Mouse (Mus musculus): Measurements from ENCODE around the gene Wwc2. TPM values are rescaled to one million over a fixed set of nuclear protein-coding genes. Genes with fewer than 3 reads are reported as not detected.

Wwc2 gene
- polyA plus RNA-seq, 1 experiment from 2014 or later = 10.0 TPM

- Histone ChIP-seq H3K27ac (no peak overlapping the region), H3K4me3 (no peak overlapping the region), H3K9me3 (no peaks in the 10 kb centered on the region), H3K4me1 (replicated peaks) (0 out of 2 replicates have a peak, but pooled peaks cover 2% of the 10 kb centered on the region), H3K27me3 (ENCODE audit: insufficient read depth, poor library complexity, severe bottlenecking) (no peaks in the 10 kb centered on the region), H3K36me3 (peaks cover 31% of the 10 kb centered on the region)
- DNase-seq (ENCODE audit: low spot score) = no peak
- WGBS = 95% methylated on average over 8 of the region's 8 CpGs
Measured at GRCm38 (mm10) chr8:47883739-47884138, 107.0 kb downstream of the Wwc2 start.

GRCm38 (mm10) chr8:47878516-47878915 is 112.2 kb downstream of the Wwc2 start:
- no peaks in the 10 kb centered on the region for H3K27me3 ChIP-seq (ENCODE audit: insufficient read depth, poor library complexity, severe bottlenecking)
- no peak overlapping the region for H3K27ac ChIP-seq
- H3K9me3 ChIP-seq = no peaks in the 10 kb centered on the region
- H3K4me1 ChIP-seq (replicated peaks) = peaks cover 6% of the 10 kb centered on the region; the same call in 1 of the 2 replicates
- WGBS = 75% methylated on average over 3 of the region's 3 CpGs
- peaks cover 27% of the 10 kb centered on the region for H3K36me3 ChIP-seq
- H3K4me3 ChIP-seq = no peak overlapping the region
- DNase-seq (ENCODE audit: low spot score) = no peak

DNA sequence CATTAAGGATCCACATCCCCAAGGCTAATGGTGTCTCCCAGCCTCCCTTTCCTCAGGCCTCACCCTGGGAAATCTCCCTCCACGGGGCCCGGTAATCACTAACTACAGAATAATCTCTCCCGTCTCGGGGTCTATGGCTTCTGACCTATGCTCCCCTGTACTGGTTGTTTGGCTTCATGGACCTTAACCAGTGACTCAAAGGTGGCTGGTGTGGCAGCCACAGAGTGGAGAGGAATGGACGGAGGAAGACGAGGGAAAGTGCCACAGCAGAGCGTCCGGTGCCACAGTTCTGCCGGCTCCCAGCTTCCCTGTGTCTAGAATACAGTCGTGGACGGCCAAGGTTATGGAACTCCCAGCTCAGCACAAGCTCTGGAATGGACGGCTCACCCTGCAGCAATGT is 114.9 kb downstream of the Wwc2 start:
- Histone ChIP-seq H3K4me3 (no peak overlapping the region), H3K36me3 (peaks cover 19% of the 10 kb centered on the region), H3K4me1 (replicated peaks) (peaks cover 6% of the 10 kb centered on the region; the same call in 1 of the 2 replicates), H3K9me3 (no peaks in the 10 kb centered on the region), H3K27me3 (ENCODE audit: insufficient read depth, poor library complexity, severe bottlenecking) (no peaks in the 10 kb centered on the region), H3K27ac (no peak overlapping the region)
- DNase-seq (ENCODE audit: low spot score) = no peak
- 93% methylated on average over 12 of the region's 12 CpGs for WGBS

DNA sequence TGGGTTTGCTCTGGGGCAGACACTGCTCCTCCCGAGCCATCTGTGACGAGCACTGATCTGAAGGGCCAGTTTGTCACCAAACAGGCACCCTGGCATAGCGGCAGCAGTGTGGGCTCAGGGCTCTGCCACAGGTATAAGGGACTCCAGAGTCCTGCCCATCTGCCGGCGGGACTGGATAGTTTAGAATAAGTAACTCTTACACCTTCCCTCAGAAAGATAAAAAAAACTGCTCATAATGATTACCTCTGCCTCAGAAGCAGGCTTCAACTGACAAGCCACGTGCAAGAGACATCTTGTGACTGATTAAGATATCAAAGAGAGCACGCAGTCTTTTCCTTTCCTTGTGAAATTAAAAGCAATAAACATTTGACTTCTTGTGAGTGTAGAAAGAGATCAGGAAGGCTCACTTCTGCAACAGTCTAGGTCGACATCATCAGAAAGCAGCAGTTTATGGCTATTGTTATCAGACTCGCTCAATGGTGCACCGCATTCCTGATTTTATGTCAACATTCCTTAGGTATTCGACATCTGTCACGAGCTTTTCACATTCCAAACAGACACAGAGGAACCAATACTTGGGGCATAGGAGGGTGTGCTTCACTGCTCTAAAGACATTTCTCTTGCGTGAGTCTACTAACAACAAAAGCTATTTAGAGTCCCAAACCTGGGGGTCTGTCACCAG is 116.1 kb downstream of the Wwc2 start:
- Histone ChIP-seq H3K4me3 (no peak overlapping the region), H3K36me3 (peaks cover 18% of the 10 kb centered on the region), H3K27ac (no peak overlapping the region), H3K9me3 (no peaks in the 10 kb centered on the region), H3K4me1 (replicated peaks) (peaks cover 6% of the 10 kb centered on the region; the same call in 1 of the 2 replicates), H3K27me3 (ENCODE audit: insufficient read depth, poor library complexity, severe bottlenecking) (no peaks in the 10 kb centered on the region)
- no peak for DNase-seq (ENCODE audit: low spot score)
- WGBS = 68% methylated on average over 13 of the region's 13 CpGs

DNA sequence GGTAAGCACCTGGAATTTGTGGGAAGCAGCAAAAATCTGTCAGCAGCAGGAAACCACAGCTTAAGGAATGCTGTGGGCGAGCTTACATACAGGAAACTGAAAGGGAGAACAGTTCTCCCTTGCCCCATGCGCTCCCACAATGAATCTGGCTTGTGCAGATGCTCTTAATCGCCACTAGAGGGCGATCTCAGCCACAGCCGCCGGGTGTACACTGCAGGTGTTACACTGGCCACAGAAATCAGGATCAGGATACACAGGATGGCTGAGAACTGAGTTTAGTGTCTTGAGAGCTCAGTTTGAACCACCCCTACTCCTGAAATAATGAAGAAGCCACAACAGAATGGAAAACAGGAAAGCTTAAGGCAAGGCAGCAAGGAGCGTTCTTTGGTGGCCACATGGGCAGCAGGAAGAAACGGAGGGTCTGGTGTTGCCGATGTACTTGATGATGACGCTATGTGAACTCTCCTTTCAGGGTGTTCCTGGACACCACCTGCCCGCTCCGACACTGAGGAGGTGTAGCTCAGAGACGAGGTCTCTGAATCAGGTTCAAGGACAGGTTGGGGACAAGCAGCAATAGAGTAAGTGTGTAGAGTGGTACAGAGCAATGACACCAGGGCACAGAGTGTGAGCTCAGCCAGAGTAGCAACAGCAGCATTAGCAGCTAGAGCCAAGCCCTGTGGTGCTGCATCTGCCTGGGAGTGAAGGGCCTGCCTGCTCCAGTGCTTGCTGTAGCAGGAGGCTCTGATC is 118.2 kb downstream of the Wwc2 start:
- no peaks in the 10 kb centered on the region for H3K27me3 ChIP-seq (ENCODE audit: insufficient read depth, poor library complexity, severe bottlenecking)
- H3K36me3 ChIP-seq = peaks cover 26% of the 10 kb centered on the region
- H3K27ac ChIP-seq = no peak overlapping the region
- 51% methylated on average over 13 of the region's 13 CpGs for WGBS
- peak; percentile 42 for DNase-seq (ENCODE audit: low spot score)
- H3K4me3 ChIP-seq = no peak overlapping the region
- H3K4me1 ChIP-seq (replicated peaks) = peaks cover 6% of the 10 kb centered on the region; the same call in 1 of the 2 replicates
- no peaks in the 10 kb centered on the region for H3K9me3 ChIP-seq

DNA sequence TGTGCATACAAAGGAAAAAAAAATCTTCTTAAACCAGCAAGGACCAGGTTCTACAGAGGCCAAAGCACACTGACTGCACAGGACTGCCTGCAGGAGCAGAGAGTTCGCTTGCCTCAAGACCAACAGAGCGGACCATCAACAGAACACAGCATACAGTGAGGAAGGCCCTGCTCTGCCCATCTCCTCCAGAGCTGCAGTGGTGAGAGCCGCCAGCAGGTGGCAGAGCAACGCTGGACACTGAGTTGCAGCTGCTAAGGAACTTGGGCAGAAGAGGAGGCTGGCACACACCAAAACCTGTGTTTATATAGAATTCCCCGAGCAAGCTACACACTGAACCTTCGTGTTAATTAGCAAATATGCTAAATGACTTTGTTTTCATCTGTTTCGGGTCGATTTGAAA is 123.7 kb downstream of the Wwc2 start:
- no peaks in the 10 kb centered on the region for H3K4me1 ChIP-seq (replicated peaks)
- no peaks in the 10 kb centered on the region for H3K9me3 ChIP-seq
- no peak overlapping the region for H3K4me3 ChIP-seq
- no peak overlapping the region for H3K27ac ChIP-seq
- peaks cover 61% of the 10 kb centered on the region for H3K36me3 ChIP-seq
- no peaks in the 10 kb centered on the region for H3K27me3 ChIP-seq (ENCODE audit: insufficient read depth, poor library complexity, severe bottlenecking)
- DNase-seq (ENCODE audit: low spot score) = peak; percentile 81
- WGBS = 33% methylated on average over 8 of the region's 8 CpGs

DNA sequence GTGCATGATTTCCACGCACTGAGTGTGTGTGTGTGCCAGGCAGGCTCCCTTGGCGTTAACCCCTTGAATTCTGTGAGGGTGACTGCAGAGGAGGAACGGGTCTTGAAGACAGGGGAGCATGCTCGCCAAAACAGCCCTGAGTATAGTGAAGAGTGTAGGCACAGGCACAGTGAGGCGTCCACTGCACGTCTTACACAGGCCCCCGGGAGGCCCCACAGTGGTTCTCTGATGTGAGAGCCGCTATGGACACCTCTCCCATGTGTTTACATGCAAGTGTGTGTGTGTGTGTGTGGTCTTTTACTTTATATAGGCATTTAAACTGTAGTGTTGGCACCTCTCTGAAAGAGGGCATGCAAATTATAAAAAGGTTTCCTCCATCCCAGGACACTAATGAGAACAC is 124.2 kb downstream of the Wwc2 start:
- no peak overlapping the region for H3K4me3 ChIP-seq
- WGBS = 88% methylated on average over 8 of the region's 8 CpGs
- no peaks in the 10 kb centered on the region for H3K27me3 ChIP-seq (ENCODE audit: insufficient read depth, poor library complexity, severe bottlenecking)
- H3K9me3 ChIP-seq = no peaks in the 10 kb centered on the region
- peaks cover 66% of the 10 kb centered on the region for H3K36me3 ChIP-seq
- no peak for DNase-seq (ENCODE audit: low spot score)
- no peaks in the 10 kb centered on the region for H3K4me1 ChIP-seq (replicated peaks)
- no peak overlapping the region for H3K27ac ChIP-seq

DNA sequence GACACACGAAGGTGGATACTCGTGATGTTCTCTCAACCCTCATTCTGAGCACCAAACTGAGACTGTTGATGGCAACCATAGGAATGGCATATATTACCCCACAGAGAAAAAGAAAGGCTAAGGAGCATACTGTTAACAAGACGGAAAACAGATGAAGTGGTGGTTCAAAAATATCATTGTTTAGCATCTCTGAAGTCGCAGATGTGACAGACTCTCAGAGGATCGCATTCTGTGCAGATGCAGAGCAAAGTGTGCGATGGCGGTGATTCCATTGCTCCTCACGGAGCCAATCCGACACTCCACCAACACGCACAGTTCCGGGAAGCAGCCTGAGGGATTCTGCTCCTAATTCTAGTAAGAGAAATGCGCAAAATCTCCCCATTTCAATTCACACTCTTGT is 131.5 kb downstream of the Wwc2 start:
- no peak for DNase-seq (ENCODE audit: low spot score)
- Histone ChIP-seq H3K27me3 (ENCODE audit: insufficient read depth, poor library complexity, severe bottlenecking) (no peaks in the 10 kb centered on the region), H3K36me3 (peaks cover 76% of the 10 kb centered on the region), H3K9me3 (no peaks in the 10 kb centered on the region), H3K4me3 (no peak overlapping the region), H3K4me1 (replicated peaks) (no peaks in the 10 kb centered on the region), H3K27ac (no peak overlapping the region)
- WGBS = 95% methylated on average over 12 of the region's 12 CpGs

DNA sequence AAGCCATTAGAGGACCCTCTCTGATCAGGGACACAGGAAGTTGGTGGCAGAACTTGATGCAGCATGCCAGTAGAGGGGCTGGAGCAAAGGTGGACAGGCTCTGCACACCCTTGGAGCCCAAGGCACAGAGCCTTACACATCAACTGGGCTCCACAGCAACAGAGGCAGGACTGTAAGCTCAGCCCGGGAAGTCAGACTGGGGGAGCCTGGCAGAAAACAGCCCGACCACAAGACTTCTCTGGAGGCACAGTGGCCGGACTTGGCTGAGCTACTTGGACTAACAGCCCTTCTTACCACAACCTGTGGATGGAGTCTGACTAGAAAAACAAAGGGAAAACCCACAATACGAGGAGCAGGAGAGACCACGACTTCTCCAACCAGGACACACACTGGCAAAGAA is 137.4 kb downstream of the Wwc2 start:
- Histone ChIP-seq H3K27me3 (ENCODE audit: insufficient read depth, poor library complexity, severe bottlenecking) (no peaks in the 10 kb centered on the region), H3K27ac (no peak overlapping the region), H3K4me1 (replicated peaks) (peaks cover 13% of the 10 kb centered on the region; the same call in 1 of the 2 replicates), H3K4me3 (no peak overlapping the region), H3K9me3 (no peaks in the 10 kb centered on the region), H3K36me3 (peaks cover 67% of the 10 kb centered on the region)
- DNase-seq (ENCODE audit: low spot score) = no peak
- WGBS = 90% methylated on average over 5 of the region's 5 CpGs

DNA sequence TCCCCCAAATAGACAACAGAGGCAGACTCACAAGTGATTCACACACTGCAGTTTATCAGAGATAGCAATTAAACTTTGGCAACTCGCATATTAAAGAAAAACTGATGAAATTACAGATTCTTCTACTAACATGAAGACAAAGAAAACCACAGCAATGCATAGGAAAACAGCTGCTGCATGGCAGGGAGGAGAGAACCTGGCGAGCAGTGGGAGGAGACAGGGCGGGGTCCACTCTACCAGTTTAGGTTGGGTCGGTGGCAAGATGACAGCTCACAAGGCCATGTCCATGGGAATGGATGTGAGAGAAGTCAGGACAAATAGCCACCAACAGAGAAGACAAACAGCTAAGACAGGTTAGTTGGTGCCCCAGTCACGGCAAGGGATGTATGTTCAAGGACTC is 138.0 kb downstream of the Wwc2 start:
- H3K4me3 ChIP-seq = no peak overlapping the region
- DNase-seq (ENCODE audit: low spot score) = no peak
- no peaks in the 10 kb centered on the region for H3K9me3 ChIP-seq
- WGBS = 82% methylated on average over 5 of the region's 5 CpGs
- H3K27me3 ChIP-seq (ENCODE audit: insufficient read depth, poor library complexity, severe bottlenecking) = no peaks in the 10 kb centered on the region
- H3K36me3 ChIP-seq = peaks cover 67% of the 10 kb centered on the region
- H3K27ac ChIP-seq = no peak overlapping the region
- peaks cover 13% of the 10 kb centered on the region; the same call in 1 of the 2 replicates for H3K4me1 ChIP-seq (replicated peaks)

- peaks cover 70% of the 10 kb centered on the region for H3K36me3 ChIP-seq
- peak; percentile 25 for DNase-seq (ENCODE audit: low spot score)
- no peaks in the 10 kb centered on the region for H3K9me3 ChIP-seq
- no peak overlapping the region for H3K4me3 ChIP-seq
- WGBS = 58% methylated on average over 12 of the region's 12 CpGs
- peak overlapping the region; percentile 18 for H3K27ac ChIP-seq
- no peaks in the 10 kb centered on the region for H3K27me3 ChIP-seq (ENCODE audit: insufficient read depth, poor library complexity, severe bottlenecking)
- H3K4me1 ChIP-seq (replicated peaks) = peaks cover 13% of the 10 kb centered on the region; the same call in 1 of the 2 replicates
Measured at GRCm38 (mm10) chr8:47851824-47852502, 138.8 kb downstream of the Wwc2 start.

GRCm38 (mm10) chr8:47849842-47850241 is 140.9 kb downstream of the Wwc2 start:
- Histone ChIP-seq H3K9me3 (no peaks in the 10 kb centered on the region), H3K27ac (no peak overlapping the region), H3K27me3 (ENCODE audit: insufficient read depth, poor library complexity, severe bottlenecking) (no peaks in the 10 kb centered on the region), H3K4me1 (replicated peaks) (peaks cover 13% of the 10 kb centered on the region; the same call in 1 of the 2 replicates), H3K4me3 (no peak overlapping the region), H3K36me3 (peaks cover 71% of the 10 kb centered on the region)
- no peak for DNase-seq (ENCODE audit: low spot score)
- 81% methylated on average over 8 of the region's 8 CpGs for WGBS

GRCm38 (mm10) chr8:47847931-47848330 is 142.8 kb downstream of the Wwc2 start:
- H3K4me1 ChIP-seq (replicated peaks) = peaks cover 11% of the 10 kb centered on the region; the same call in 1 of the 2 replicates
- 93% methylated on average over 6 of the region's 6 CpGs for WGBS
- no peaks in the 10 kb centered on the region for H3K27me3 ChIP-seq (ENCODE audit: insufficient read depth, poor library complexity, severe bottlenecking)

More at GRCm38 (mm10) chr8:47847931-47848330, 142.8 kb downstream of the Wwc2 start:
- Histone ChIP-seq H3K4me3 (no peak overlapping the region), H3K9me3 (no peaks in the 10 kb centered on the region), H3K27ac (no peak overlapping the region), H3K36me3 (peaks cover 72% of the 10 kb centered on the region)
- DNase-seq (ENCODE audit: low spot score) = no peak

All from hindbrain, embryonic 10.5 days (tissue).